Mouse (Mus musculus) T-helper 1 cell (primary cell): ENCODE results near the gene Dag1.
"Not testable (repeated sequence)": the region's sequence is repeated elsewhere in the genome, so short reads cannot be mapped to it uniquely, and the experiment has no call there.

ENCODE experiments used
- in situ Hi-C: fragments of 300-600 bp; cut with MboI, MseI; formaldehyde crosslinking; loops from one replicate; pipeline ENCODE4 v1.15.1; 2025; ENCODE audit warnings: high pct_unique_total_duplicates

The Dag1 gene

GRCm38 (mm10) chr9:108263690-108264190 lies at the start of gene Dag1:
Gene Dag1 (minus strand): TSS chr9:108263958.
- in situ Hi-C loops, result no loop called here

- in situ Hi-C loops, result no loop called here
Measured at GRCm38 (mm10) chr9:108308141-108308540, 44.4 kb upstream of the Dag1 start.

GRCm38 (mm10) chr9:108307021-108307807 lies 43.5 kb upstream of the Dag1 start:
- in situ Hi-C loops, result no loop called here

- in situ Hi-C loops, result no loop called here
Measured at GRCm38 (mm10) chr9:108306571-108306980, 42.8 kb upstream of the Dag1 start.

GRCm38 (mm10) chr9:108305629-108306520 lies 42.1 kb upstream of the Dag1 start, which contains the start of the genes Rhoa and Tcta:
Gene Rhoa (plus strand): TSS chr9:108306129.
Gene Tcta (minus strand): TSS chr9:108306160.
- in situ Hi-C loops, result no loop called here

- in situ Hi-C loops, result no loop called here
Measured at GRCm38 (mm10) chr9:108305170-108305569, 41.4 kb upstream of the Dag1 start.

GRCm38 (mm10) chr9:108304716-108305115 lies 41.0 kb upstream of the Dag1 start:
- in situ Hi-C loops, result no loop called here

GRCm38 (mm10) chr9:108301853-108302252 lies 38.1 kb upstream of the Dag1 start:
- in situ Hi-C loops, result no loop called here

- in situ Hi-C loops, result no loop called here
Measured at GRCm38 (mm10) chr9:108296453-108297355, 32.9 kb upstream of the Dag1 start, which contains the start of gene Amt. Gene Amt (plus strand): TSS chr9:108296853.

- in situ Hi-C loops, result no loop called here
Measured at GRCm38 (mm10) chr9:108290773-108291172, 27.0 kb upstream of the Dag1 start.

- in situ Hi-C loops, result no loop called here
Measured at GRCm38 (mm10) chr9:108290016-108290750, 26.4 kb upstream of the Dag1 start, which contains the start of gene Nicn1. Gene Nicn1 (plus strand): TSS chr9:108290429.

- in situ Hi-C loops, result no loop called here
Measured at GRCm38 (mm10) chr9:108289347-108289746, 25.6 kb upstream of the Dag1 start.

GRCm38 (mm10) chr9:108287526-108288238 lies 23.9 kb upstream of the Dag1 start:
- in situ Hi-C loops, result not testable (repeated sequence)

GRCm38 (mm10) chr9:108284410-108284809 lies 20.7 kb upstream of the Dag1 start:
- in situ Hi-C loops, result no loop called here

GRCm38 (mm10) chr9:108280071-108280828 lies 16.5 kb upstream of the Dag1 start:
- in situ Hi-C loops, result no loop called here

- in situ Hi-C loops, result no loop called here
Measured at GRCm38 (mm10) chr9:108278697-108279450, 15.1 kb upstream of the Dag1 start.

- in situ Hi-C loops, result no loop called here
Measured at GRCm38 (mm10) chr9:108275331-108275659, 11.5 kb upstream of the Dag1 start.
